Mouse (Mus musculus): Measurements from ENCODE around the gene Dgkq.
A peak's percentile ranks its signal among the peaks of the same experiment; 100 is the strongest.

Dgkq gene

DNA sequence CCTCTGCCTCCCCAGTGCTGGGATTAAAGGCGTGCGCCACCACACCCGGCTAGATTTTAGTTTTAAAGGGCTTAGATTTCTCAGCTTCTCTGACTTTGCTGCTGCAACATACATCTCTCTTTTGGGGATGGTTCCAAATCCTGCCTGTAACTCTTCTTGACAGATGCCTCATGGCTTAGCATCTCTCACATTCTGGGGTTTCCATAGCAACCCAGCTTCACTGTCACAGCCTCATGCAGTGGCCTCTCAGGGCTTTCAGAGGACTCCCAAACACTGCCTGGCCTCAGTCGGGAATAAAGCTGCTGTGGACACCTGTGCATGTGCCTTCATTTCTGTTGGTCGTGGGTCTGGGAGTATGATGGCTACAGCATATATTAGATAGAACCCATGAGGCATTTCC is 19.6 kb upstream of the Dgkq start:
- no peak for DNase-seq (ENCODE audit: low spot score in 2 of 2)

DNA sequence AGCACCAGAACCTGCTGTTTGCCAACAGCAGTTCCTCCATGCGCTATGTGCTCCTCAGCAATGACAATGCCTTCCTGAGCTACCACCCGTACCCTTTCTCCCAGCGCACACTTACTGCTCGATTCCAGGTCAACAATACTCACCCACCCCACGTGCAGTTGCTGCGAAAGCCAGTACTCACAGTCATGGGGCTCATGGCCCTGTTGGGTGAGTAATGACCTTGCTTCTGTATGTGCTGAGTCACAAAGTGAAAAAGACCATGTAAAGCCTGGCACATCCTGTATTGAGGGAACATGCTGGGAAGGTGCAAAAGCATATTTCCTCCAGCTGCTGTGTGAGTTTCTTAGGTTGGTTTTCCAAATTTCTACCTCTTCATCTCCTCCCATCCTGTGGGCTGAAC is 11.4 kb upstream of the Dgkq start:
- no peak for DNase-seq (ENCODE audit: low spot score in 2 of 2)

DNA sequence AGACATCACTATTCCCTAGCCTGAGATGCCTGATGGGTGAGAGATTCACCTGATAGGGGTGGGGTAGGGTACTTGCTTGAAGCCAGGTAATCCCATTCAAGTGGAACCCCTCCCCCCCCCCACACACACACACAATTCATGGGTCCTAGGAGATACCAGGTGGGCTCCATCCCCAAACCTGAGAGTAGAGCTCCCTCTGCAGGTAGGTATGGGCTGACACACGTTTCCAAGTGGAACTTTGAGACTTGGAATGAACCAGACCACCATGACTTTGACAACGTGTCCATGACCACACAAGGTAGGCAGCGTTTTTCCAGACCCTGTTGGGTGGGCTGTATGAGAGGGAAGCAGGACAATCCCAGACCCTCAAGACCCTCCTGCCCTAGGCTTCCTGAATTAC is 10.4 kb upstream of the Dgkq start:
- DNase-seq (ENCODE audit: low spot score in 2 of 2), result no peak

DNA sequence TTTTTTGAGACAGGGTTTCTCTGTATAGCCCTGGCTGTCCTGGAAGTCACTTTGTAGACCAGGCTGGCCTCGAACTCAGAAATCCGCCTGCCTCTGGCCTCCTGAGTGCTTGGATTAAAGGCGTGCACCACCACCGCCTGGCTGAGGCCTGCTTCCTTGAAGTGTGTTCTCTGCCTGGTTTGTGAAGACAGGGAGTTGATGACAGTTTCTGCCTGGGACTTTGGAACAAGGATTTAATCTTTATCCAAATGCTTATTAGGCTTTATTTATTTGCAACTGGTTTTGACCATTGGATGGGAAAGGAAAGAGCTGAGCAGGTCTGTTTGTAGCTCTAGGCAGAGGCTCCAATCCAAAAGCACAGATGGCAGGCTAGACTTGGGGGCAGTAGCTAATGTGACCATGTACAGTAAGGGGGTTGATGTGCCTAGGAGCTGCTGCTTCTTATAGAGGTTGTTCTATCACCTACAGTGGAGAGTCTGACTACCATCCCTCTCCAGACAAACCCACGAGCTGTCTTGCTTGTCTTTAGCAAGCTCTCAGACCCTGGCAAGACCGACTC is 8.9 kb upstream of the Dgkq start:
- no peak for DNase-seq (ENCODE audit: low spot score in 2 of 2)

DNA sequence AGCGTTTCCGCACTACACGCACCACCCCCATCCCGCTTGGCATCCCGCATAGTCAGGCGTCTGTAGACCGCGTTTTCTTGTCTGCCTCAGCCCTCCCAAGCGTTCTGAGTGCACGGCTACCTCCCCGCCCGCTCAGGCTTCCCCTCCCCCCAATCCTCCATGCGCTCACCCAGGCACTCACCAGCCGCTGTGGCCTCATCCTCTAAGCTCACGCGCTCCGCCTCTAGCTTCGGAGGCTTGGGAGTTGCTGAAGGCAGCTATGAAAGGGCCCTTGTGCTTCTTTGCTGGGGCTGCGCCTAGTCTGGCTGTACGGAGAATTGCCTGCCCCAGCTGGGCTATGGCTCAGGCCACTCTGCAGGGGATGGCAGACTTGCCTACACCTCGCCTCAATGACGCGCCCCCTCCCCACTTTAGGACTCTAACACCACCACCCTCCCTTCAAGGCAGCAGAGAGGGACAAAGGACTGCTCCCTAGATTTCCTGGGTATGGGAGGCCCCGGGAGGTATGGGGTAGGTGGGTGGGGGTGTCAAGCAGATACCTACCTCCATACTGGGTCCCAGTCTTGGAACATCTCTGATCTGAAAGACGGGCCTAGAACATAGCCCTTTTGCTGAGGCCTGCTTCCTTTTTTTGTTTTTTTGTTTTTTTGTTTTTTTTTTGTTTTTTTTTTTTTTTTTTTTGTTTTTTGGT is 8.3 kb upstream of the Dgkq start:
- no peak for DNase-seq (ENCODE audit: low spot score in 2 of 2)

DNA sequence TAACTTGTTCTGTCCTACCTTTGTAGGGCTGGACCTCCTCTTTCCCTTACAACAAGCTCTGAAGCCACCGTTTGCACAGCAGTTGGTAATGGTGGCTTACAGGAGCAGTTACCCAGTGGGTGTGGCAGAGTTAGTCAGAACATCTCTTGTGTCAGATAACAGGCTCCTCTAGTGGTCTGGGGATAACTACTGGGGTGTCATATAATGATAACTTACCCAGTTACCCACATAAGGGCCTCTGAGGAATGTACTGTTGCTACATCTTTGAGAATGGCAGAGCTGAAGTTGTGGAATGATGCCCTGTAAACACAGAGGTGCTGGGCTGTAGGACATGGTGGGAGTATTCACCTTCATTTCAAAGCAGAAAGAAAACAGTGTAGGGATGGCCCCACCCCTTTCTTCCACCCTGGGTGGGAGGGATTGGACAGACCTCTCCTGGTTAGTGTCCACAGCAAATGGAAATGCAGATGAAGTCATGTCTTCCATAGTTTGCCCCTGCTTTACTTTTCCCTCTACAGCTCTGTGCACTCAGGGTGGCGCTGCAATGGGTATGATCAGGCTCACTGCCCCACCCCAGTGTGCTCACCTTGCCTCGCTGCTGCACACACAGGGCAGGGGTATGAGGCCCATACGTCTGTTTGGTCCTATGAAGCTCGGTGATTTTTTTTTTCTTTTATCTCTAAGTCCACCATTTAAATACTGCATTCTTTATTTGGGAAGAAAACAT is 7.5 kb upstream of the Dgkq start:
- DNase-seq (ENCODE audit: low spot score in 2 of 2), result no peak

DNA sequence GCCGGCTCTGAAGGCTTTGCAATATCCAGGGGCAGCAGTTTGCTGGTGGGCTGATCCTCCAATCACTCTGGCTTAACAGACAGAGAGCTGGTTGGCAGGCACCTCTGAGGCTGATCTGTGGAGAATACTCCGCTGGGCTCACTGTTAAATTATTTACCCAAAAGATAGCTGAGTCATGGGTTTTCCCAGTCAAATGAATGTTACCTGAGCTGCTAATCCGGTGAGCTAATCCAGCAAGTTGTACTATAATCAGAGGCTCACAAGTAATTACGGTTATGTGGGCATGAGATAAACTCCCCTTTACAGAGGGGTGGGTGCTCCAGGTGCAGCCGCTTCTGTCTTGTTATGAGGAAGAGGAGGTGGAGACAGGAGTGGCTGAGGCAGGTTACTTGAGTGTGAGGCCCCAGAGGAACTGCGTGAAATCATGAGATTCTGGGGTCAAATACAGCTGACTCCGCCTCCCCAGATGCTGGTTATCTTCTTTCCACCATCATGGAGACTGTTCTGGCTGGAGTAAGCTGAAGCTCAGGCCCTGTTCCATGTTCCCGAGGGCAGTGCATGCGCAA is 5.9 kb upstream of the Dgkq start, which contains the start of gene Slc26a1:
TSS of gene Slc26a1 (minus strand) at position 319 of the 566 bp plus-strand sequence.
- no peak for DNase-seq (ENCODE audit: low spot score in 2 of 2)

DNA sequence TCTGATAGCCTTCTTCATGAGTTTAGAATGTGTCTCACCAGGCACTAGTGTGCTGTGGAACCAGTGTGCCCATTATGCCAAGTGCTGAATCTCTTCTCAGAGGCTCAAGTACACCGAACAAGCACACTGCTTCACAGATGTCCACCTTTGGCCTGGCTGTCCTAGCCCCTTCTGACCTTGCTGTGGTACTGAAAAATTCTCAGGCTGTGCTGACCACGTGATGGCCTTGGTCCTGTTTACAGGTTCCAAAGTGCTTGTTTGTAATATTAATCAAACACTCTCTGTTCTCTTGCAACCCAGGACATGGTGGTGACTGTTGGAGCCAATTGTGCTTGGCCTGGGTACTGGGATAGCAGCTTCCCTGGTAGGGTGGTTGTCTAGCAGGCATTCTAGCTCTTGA is 5.2 kb upstream of the Dgkq start:
- no peak for DNase-seq (ENCODE audit: low spot score in 2 of 2)

DNA sequence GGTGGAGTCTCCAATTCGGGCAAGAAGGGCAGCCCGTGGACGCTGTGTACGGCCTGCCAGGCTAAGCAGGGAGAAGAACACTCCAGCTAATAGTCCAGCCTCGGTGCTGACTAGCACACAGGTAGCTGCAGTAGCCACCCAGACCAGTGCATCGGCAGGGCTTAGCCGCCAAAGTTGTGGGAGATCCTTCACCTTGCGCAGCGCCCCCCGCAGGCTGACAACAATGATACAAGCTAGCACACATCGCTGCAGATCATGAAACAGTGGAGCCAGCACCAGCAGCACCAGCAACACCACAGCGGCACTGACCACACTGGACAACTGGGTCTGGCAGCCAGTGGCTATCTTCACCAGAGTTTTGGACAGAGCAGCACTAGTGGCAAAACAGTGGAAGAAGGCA is 2.3 kb upstream of the Dgkq start:
- DNase-seq (ENCODE audit: low spot score in 2 of 2), result no peak

DNA sequence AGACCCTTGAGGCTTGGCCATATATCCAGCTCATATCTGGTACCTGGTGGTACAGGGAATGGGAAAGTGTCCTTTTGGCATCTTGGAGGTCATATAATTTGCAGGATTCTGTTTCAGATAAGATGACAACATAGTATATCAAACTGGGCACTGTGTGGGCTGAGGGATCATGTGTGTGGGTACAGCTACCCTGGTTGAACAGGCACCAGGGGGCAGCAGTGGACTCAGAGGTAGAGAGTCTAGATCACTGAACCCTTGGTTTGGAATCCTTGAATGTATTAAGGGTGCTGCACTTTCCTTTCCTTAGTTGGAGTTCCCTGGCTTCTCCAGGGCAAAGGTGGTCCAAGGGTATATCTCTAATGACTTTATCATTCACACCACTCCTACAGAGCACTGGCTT is 1.3 kb upstream of the Dgkq start:
- DNase-seq (ENCODE audit: low spot score in 2 of 2), result peak; percentile 41 to 50

DNA sequence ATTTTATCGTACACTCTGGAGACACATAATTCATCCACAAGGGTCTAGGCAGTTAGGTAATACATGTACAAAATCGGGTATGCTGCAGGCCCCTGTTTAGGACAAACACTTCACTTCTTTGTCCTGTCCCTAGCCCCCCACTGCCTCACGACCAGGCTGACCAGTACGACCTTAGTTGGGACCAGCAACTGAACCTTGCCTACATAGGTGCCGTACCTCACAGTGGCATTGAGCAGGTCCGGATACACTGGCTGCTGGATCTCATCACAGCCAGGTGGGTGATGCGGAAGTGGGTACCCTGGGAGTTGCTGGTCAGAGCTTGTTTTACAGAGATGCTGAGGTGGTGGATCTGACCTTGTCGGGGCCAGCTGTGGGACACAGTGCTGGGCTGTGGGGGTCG is 514 bp upstream of the Dgkq start:
- no peak for DNase-seq (ENCODE audit: low spot score in 2 of 2)

DNA sequence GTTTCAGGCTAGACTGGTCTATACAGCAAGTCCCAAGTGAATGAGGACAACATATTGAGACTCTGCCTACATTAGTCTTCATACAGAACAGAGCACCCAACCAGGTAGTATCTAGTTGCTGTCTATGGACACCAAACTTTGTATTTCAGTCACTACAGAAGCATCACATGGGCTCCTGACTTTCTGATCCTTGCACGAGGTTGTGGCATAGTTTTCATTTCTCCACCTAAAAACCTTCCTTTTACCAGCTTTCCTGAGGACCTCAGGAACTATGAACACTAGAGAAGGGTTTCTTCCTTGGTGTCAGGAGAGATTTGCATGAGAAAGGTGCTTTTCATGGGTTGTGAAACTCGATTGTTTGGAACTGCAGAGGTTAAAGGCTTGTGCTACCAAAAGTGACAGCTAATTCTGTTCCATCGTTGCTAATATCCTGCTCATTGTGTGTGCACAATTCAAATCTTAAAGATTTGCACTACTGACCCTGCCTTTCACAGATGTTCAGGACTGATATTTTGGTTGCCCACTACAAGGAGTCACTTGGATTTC is 1.0 kb downstream of the Dgkq start:
- no peak for DNase-seq (ENCODE audit: low spot score in 2 of 2)

DNA sequence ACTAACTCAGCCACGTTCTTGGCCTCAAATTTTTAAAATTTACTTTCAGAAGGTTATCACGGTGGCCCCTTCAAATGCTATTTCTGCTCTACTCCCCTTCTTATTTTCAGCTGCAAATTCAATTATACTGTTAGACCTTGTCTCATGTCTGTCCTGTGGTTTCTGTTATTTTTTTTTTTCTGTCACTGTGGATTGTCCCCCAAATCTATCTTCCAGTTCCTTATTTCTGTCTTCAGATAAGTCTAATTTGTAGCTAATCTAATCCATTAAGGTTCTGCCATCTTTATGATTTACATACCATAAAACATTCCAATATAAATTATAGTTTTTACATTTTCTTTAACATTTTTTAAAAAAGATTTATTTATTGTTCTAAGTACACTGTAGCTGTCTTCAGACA is 2.1 kb downstream of the Dgkq start:
- no peak for DNase-seq (ENCODE audit: low spot score in 2 of 2)

DNA sequence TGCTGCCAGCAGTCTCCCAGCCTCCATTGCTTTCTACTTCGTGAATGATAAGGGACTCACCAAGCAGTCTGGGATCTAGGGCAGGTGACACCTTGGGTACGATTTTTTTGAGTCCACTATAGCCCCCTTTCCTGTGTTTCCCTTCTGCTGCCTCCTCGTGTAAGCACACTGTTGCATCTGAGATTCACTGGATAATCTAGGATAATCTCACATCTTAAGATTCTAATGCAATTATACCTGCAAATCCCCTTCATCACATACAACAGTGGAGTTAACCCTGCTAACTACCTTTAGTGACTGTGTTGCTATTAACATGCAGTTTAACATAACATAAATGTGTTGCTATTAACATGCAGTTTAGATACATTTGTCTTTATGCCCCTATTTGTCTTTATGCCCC is 4.4 kb downstream of the Dgkq start:
- DNase-seq (ENCODE audit: low spot score in 2 of 2), result no peak

DNA sequence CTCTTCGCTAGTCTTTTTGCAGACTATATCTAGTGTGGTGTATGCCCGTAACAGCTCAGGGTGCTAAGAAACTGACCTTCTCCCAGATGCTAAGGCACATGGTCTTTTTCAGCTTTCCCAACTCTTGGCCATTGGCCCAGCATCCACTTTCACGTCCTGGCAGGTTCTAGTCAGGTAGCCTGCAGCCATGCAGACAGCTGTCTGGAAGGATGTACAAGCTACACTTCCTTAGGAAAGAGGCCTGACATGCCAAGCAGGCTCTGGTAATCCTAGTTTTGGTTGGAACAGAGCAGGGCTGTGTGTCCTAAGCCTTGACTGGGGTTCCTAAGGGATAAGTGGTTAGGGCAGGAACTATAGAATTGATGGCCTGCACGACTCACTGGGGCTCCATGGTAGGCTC is 6.7 kb downstream of the Dgkq start:
- no peak for DNase-seq (ENCODE audit: low spot score in 2 of 2)

DNA sequence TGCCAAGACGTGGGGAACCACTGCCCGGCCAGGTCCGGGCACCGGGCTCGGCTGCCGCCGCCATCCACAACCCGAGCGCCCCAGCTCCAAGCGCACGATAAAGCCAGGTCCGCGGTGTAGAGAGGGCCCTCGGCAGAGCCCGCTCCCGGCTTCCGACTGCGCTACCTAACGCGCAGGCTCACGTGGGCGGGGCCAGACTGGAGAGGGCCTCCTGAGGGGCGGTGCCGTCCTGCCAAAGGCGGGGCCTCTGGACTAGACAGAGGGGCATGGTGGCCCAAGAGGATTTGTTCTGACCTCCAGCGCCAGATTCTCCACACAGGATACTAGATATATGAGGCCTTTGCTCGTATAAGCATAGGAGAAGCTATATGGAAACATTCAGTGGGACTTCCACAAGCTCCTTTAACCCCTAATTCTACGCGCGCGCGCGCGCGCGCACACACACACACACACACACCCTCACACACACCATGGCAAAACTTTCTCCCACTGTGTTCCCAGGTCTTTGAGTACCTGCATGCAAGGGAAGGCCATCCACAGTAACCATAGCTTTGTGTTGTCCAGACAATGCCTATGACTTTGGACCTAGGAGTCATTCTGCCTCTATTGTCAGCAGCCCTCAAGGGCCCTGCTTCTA is 8.7 kb downstream of the Dgkq start:
- peak; percentile 87 for DNase-seq (ENCODE audit: low spot score in 2 of 2)

DNA sequence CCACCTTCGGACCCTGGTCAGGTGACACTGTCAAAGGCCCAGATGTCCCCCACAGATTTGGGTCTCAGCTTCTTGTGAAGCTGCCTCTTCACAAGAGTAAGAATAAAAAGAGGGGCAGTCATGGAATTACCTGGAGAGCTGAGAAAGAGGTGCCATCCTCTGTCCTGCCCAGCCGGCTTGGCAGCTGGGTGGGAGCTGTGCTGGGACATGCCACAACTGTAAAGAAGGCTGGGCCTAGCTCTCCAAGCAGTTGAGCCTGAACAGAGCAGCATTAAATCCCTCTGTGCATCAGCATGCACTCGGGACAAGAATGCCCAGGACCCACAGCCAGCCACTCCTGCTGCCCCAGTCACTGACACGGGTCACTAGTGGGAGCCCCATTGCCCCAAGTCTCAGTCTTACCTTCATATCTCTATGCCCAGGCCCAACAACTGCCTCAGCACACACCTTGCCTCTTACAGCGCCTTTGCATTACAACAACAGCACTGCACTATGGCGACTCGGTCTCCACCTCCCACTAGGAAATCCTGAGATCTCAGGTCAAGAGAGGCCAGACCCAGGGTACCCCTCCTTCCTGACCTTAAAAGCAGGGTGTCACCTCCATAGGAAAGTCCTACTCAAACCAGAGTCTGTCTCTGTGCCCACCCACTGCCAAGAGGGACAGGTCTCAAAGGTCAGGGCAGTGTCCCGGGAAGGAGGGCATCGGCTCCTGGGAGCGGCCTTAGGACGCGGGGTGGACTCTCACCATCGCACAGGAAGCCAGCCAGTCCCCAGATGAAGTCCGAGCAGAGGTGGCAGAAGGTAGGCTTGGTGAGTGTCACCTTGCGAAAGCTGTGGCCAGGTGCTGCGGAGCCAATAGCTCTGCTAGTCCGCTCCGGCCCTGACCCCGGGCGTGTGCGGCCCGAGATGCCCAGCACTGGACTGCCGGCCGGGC is 9.5 kb downstream of the Dgkq start, which contains the start of gene Idua:
TSS of gene Idua (plus strand) at position 634 of the 934 bp plus-strand sequence.
- DNase-seq (ENCODE audit: low spot score in 2 of 2), result no peak

DNA sequence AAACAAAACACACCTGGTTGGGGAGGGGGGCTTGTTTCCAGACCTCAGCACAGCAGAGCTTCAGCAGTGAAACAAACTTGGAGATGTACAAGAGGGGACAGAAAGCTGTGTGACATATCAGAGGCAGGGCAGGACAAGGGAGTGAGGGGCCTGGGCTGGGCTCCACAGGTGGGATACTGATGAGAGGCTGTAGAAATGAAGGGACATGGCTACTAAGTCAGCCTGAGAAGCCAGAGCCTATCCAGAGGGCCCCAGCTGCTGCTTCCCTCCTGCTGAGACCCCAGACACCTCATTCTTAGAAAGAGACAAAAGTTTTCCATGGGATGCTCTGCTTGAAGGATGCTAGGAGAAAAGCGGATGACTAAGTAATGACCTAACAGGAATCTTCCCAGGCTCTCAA is 10.9 kb downstream of the Dgkq start:
- DNase-seq (ENCODE audit: low spot score in 2 of 2), result no peak

DNA sequence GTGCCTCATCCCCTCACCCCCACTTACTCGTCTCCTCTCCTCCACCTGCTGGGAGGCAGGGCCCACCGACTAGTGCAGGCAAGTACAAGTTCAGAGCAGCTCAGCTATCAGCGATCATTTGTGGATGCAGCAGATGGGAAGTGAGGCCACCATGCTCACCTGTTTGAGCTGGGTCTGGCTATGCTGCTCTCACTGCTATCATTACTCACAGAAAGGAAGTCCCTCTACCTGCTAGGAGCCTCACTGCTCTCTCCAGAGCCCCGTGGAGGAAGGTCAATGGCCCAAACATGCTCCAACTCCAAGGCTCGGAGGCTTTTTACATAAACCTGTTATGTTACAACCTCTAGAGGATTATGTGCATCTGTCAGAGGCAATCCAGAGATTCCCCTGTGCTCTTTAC is 12.1 kb downstream of the Dgkq start:
- no peak for DNase-seq (ENCODE audit: low spot score in 2 of 2)

DNA sequence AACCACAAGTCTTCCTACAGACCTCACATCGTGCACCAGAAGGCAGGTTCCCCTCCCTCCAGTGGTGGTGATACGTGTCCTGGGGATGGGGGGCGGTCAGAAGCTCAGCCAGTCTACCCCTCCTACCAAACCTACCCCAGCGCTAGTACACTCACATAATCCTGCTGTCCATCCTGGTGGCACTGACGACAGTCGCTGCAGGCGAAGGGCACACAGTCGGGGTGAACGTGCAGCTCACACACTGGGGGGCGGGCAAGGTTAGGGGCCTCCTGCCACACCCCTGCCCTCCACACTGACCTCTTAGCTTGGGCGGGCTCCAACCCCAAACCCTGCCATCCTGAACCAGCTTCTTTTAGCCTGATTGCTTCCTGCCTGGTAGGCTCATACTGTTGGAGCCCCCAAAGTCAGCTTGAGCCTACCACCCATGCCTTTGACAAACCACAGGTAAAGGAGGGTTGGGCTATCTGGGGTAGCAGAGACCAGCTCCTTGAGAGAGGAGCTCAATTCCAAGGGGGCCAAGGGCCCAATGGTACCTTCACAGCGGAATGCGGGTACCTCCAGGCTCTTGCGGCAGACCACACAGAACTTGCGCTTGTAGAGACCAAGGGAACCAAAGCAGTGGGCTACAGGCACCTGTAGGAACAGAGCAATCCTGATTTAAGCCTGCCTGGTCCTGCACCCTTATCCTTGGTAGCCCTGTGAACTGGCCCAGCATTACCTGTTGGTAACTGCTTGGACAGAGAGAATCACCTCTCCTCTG is 13.4 kb downstream of the Dgkq start:
- DNase-seq (ENCODE audit: low spot score in 2 of 2), result no peak

Measured in spleen, postnatal 14 days (tissue).